Mouse (Mus musculus): Measurements from ENCODE around the gene Tmcc3.

- TF ChIP-seq CTCF (conservative IDR thresholded peaks at IDR 0.05; ENCODE audit: low read length), result no peak
- no peak for TF ChIP-seq NANOG (IDR thresholded peaks at IDR 0.05; ENCODE audit: borderline replicate concordance, low read length)
- no peak for TF ChIP-seq POU5F1 (IDR thresholded peaks at IDR 0.05; ENCODE audit: borderline replicate concordance, low read length)
These were observed 40.6 kb downstream of the Tmcc3 start for GRCm38 (mm10) chr10:94352172-94352876.
